Mouse (Mus musculus): ENCODE measurements around the gene Erbb2. TPM values are rescaled to one million over a fixed set of nuclear protein-coding genes. Genes with fewer than 3 reads are reported as not detected.

The Erbb2 gene
- polyA plus RNA-seq, 2 experiments: 51.1 to 73.6 TPM

GRCm38 (mm10) chr11:98418273-98418672, 6.0 kb downstream of the Erbb2 start:
- H3K36me3 ChIP-seq (ENCODE audit: control insufficient read depth, insufficient read depth, low read length): peaks cover 50% of the 10 kb centered on the region

DNA sequence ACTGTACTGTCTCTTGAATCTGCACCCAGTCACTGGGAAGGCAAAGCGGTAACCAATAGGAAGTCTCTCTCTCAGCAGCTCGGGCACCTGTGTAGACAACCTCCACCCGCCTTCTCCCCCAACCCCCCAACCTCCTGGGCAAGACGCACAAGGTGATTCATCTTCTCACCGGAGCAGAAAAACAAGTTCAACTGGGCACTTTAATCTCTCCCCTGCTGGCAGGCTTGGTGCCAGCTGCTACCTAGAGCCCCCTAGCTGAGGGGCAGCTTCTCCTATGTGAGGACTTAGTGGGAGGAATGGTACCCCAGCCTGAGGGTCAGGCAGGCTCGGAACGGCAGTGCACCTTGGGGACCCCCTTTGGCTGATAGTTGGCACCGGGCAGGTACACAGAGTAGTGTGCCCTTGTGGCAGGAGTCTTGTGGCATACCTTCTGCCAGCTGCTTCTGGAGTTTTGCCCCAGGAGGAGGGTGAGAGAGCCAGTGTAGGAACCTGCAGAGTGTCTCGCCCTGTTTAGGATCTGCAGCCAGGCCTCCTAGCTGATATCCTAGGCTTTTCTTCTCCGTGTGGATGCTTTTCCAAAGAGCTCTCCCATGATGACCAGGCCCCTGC, 6.8 kb downstream of the Erbb2 start:
- 0 out of 2 replicates have a peak overlapping the region, but pooled peaks have one; percentile 25 for H3K9ac ChIP-seq (ENCODE audit: low read depth, low read length, severe bottlenecking)
- no peak for ATAC-seq (ENCODE audit: low FRiP score, low read depth)
- no peak overlapping the region for H3K4me3 ChIP-seq (replicated peaks; ENCODE audit: low read length)
- TF ChIP-seq POLR2A (IDR thresholded peaks at IDR 0.05; ENCODE audit: borderline replicate concordance, extremely low read depth, insufficient read depth, insufficient read length): no peak
- peaks cover 57% of the 10 kb centered on the region for H3K36me3 ChIP-seq (ENCODE audit: control insufficient read depth, insufficient read depth, low read length)
- no peaks in the 10 kb centered on the region for H3K27me3 ChIP-seq (ENCODE audit: control insufficient read depth, insufficient read depth, low read length)
- no peaks in the 10 kb centered on the region for H3K9me3 ChIP-seq (ENCODE audit: control insufficient read depth, low read length)
- H3K27ac ChIP-seq (replicated peaks; ENCODE audit: low read depth, low read length): no peak overlapping the region
- DNase-seq (ENCODE audit: low spot score): no peak
- no peak overlapping the region for H3K4me2 ChIP-seq (replicated peaks; ENCODE audit: low read depth, low read length, severe bottlenecking)
- H3K4me1 ChIP-seq (ENCODE audit: control insufficient read depth, insufficient read depth, low read length): peaks cover 11% of the 10 kb centered on the region
- 77% methylated on average over 10 of the region's 10 CpGs for WGBS

More at GRCm38 (mm10) chr11:98418273-98418672, 6.0 kb downstream of the Erbb2 start:
- WGBS: 63% methylated on average over 5 of the region's 6 CpGs
- Histone ChIP-seq H3K9me3 (ENCODE audit: control insufficient read depth, low read length) (no peaks in the 10 kb centered on the region), H3K4me2 (replicated peaks; ENCODE audit: low read depth, low read length, severe bottlenecking) (no peak overlapping the region), H3K27ac (replicated peaks; ENCODE audit: low read depth, low read length) (no peak overlapping the region), H3K27me3 (ENCODE audit: control insufficient read depth, insufficient read depth, low read length) (no peaks in the 10 kb centered on the region), H3K4me3 (replicated peaks; ENCODE audit: low read length) (no peak overlapping the region), H3K9ac (ENCODE audit: low read depth, low read length, severe bottlenecking) (no peak overlapping the region), H3K4me1 (ENCODE audit: control insufficient read depth, insufficient read depth, low read length) (peaks cover 13% of the 10 kb centered on the region)
- TF ChIP-seq POLR2A (IDR thresholded peaks at IDR 0.05; ENCODE audit: borderline replicate concordance, extremely low read depth, insufficient read depth, insufficient read length): no peak
- ATAC-seq (ENCODE audit: low FRiP score, low read depth) (peak; percentile 48; the same call in 1 of the 2 replicates), DNase-seq (ENCODE audit: low spot score) (no peak)

- Histone ChIP-seq H3K36me3 (ENCODE audit: control insufficient read depth, insufficient read depth, low read length) (peaks cover 97% of the 10 kb centered on the region), H3K27me3 (ENCODE audit: control insufficient read depth, insufficient read depth, low read length) (no peaks in the 10 kb centered on the region)
- TF ChIP-seq POLR2A (IDR thresholded peaks at IDR 0.05; ENCODE audit: borderline replicate concordance, extremely low read depth, insufficient read depth, insufficient read length): no peak
These were observed 14.3 kb downstream of the Erbb2 start for GRCm38 (mm10) chr11:98426592-98426991.

DNA sequence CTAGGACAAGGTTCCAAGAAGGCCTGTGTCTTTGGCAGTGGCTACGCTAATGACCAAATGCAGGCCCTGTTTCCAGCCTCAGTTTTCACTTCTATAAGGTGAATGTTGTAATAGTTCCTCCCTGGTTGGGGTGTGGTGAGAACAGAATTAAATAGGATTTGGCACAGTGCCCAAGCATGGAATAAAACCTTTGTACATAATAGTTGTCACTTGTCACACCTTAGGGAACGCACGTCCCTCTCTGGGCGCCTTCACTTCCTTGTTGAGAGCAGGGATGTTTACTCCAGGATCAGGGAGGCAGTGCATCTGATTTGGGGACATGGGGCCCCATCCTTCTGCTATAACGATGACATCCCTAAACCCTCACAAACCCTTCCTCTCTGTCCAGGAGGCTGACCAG, 16.2 kb downstream of the Erbb2 start:
- Histone ChIP-seq H3K4me1 (ENCODE audit: control insufficient read depth, insufficient read depth, low read length) (no peaks in the 10 kb centered on the region), H3K9me3 (ENCODE audit: control insufficient read depth, low read length) (no peaks in the 10 kb centered on the region), H3K27ac (replicated peaks; ENCODE audit: low read depth, low read length) (no peak overlapping the region), H3K4me2 (replicated peaks; ENCODE audit: low read depth, low read length, severe bottlenecking) (no peak overlapping the region), H3K27me3 (ENCODE audit: control insufficient read depth, insufficient read depth, low read length) (no peaks in the 10 kb centered on the region), H3K9ac (ENCODE audit: low read depth, low read length, severe bottlenecking) (no peak overlapping the region), H3K4me3 (replicated peaks; ENCODE audit: low read length) (no peak overlapping the region), H3K36me3 (ENCODE audit: control insufficient read depth, insufficient read depth, low read length) (peaks cover 96% of the 10 kb centered on the region)
- DNase-seq (ENCODE audit: low spot score) (no peak), ATAC-seq (ENCODE audit: low FRiP score, low read depth) (no peak)
- TF ChIP-seq POLR2A (IDR thresholded peaks at IDR 0.05; ENCODE audit: borderline replicate concordance, extremely low read depth, insufficient read depth, insufficient read length): no peak
- 89% methylated on average over 5 of the region's 5 CpGs for WGBS

More at GRCm38 (mm10) chr11:98426592-98426991, 14.3 kb downstream of the Erbb2 start:
- DNase-seq (ENCODE audit: low spot score) (no peak), ATAC-seq (ENCODE audit: low FRiP score, low read depth) (no peak)
- H3K9me3 ChIP-seq (ENCODE audit: control insufficient read depth, low read length): no peaks in the 10 kb centered on the region
- H3K4me3 ChIP-seq (replicated peaks; ENCODE audit: low read length): no peak overlapping the region
- H3K4me2 ChIP-seq (replicated peaks; ENCODE audit: low read depth, low read length, severe bottlenecking): no peak overlapping the region
- no peak overlapping the region for H3K9ac ChIP-seq (ENCODE audit: low read depth, low read length, severe bottlenecking)
- no peaks in the 10 kb centered on the region for H3K4me1 ChIP-seq (ENCODE audit: control insufficient read depth, insufficient read depth, low read length)
- no peak overlapping the region for H3K27ac ChIP-seq (replicated peaks; ENCODE audit: low read depth, low read length)
- WGBS: 92% methylated on average over 7 of the region's 7 CpGs

- ATAC-seq (ENCODE audit: low FRiP score, low read depth): no peak
- no peak for TF ChIP-seq POLR2A (IDR thresholded peaks at IDR 0.05; ENCODE audit: borderline replicate concordance, extremely low read depth, insufficient read depth, insufficient read length)
- DNase-seq (ENCODE audit: low spot score): no peak
- H3K4me1 ChIP-seq (ENCODE audit: control insufficient read depth, insufficient read depth, low read length): no peaks in the 10 kb centered on the region
- H3K4me3 ChIP-seq (replicated peaks; ENCODE audit: low read length): no peak overlapping the region
- H3K36me3 ChIP-seq (ENCODE audit: control insufficient read depth, insufficient read depth, low read length): peaks cover 97% of the 10 kb centered on the region
- H3K27me3 ChIP-seq (ENCODE audit: control insufficient read depth, insufficient read depth, low read length): no peaks in the 10 kb centered on the region
- no peak overlapping the region for H3K4me2 ChIP-seq (replicated peaks; ENCODE audit: low read depth, low read length, severe bottlenecking)
- no peaks in the 10 kb centered on the region for H3K9me3 ChIP-seq (ENCODE audit: control insufficient read depth, low read length)
- WGBS: 78% methylated on average over 9 of the region's 9 CpGs
- H3K27ac ChIP-seq (replicated peaks; ENCODE audit: low read depth, low read length): no peak overlapping the region
- no peak overlapping the region for H3K9ac ChIP-seq (ENCODE audit: low read depth, low read length, severe bottlenecking)
These were observed 19.7 kb downstream of the Erbb2 start for GRCm38 (mm10) chr11:98431743-98432502.
